Mouse (Mus musculus) ZHBTc4 (cell line): Measurements from ENCODE around the gene Ldlrad1.

ENCODE experiments used
- DNase-seq: peaks from one replicate; pipeline ENCODE4 v3.0.0-alpha.2; 2011; ENCODE audit warnings: low read depth, low spot score

Ldlrad1 gene

DNA sequence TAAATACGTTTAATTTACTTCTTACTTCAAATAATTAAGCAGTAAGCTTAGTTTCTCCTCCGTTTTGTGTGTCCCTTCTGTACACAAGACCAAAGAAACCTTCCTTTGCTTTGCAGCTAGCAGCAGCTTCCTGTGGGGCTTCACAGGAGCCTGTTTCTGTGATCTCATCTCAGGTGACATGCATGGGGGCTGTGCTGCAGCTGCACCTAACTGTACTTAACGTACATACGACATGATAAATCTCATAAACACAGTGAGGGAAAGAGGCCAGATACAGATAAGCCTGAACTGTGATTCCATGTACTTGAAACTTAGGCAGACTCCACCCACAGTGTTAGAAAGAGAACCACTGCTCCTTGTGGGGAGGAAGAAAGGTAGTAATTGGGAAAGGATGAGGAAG is 51.0 kb downstream of the Ldlrad1 start:
- no peak for DNase-seq
